Mouse (Mus musculus) kidney, embryonic 16.5 days (tissue): ENCODE results near the gene Zbtb24. TPM values are rescaled to one million over a fixed set of nuclear protein-coding genes. Genes with fewer than 3 reads are reported as not detected.

Experiments
- ATAC-seq: fragments of 200-750 bp; cut with Nextera tagmentation; 2 replicates; pipeline ENCODE4 v1.8.0; 2017; ENCODE audit warnings: moderate TSS enrichment; ENCODE audit not compliant: low FRiP score, low TSS enrichment
- H3K27ac ChIP-seq: fragments of 300-500 bp; sonication (generic); 2 replicates; pipeline ENCODE4 v1.5.1; 2014; ENCODE audit warnings: low read length
- H3K27me3 ChIP-seq: fragments of 300-500 bp; sonication (generic); 2 replicates; pipeline ENCODE4 v1.6.1; 2014; ENCODE audit warnings: low read length, control low read depth, mixed read lengths; ENCODE audit not compliant: insufficient read depth
- H3K36me3 ChIP-seq: fragments of 300-500 bp; sonication (generic); 2 replicates; pipeline ENCODE4 v1.6.1; 2014; ENCODE audit warnings: low read length, control low read depth, mixed read lengths; ENCODE audit not compliant: insufficient read depth
- H3K4me1 ChIP-seq: fragments of 300-500 bp; sonication (generic); 2 replicates; pipeline ENCODE4 v1.6.1; 2014; ENCODE audit warnings: low read length, control low read depth, mixed read lengths; ENCODE audit not compliant: insufficient read depth
- H3K4me2 ChIP-seq: fragments of 300-500 bp; sonication (generic); replicated peaks from 2 replicates; pipeline ENCODE4 v1.6.1; 2014; ENCODE audit warnings: low read depth, low read length
- H3K4me3 ChIP-seq: fragments of 300-500 bp; sonication (generic); 2 replicates; pipeline ENCODE4 v1.5.1; 2014; ENCODE audit warnings: mild to moderate bottlenecking, low read length
- H3K9ac ChIP-seq: fragments of 300-500 bp; sonication (generic); replicated peaks from 2 replicates; pipeline ENCODE4 v1.6.1; 2014; ENCODE audit warnings: low read length
- H3K9me3 ChIP-seq: fragments of 300-500 bp; sonication (generic); 2 replicates; pipeline ENCODE4 v1.6.1; 2016; ENCODE audit warnings: low read length, control low read depth
- WGBS: fragments of 180-500 bp; shearing (Covaris S2); extraction: QIAGEN DNeasy Blood & Tissue Kit; methylation state at CpG from one replicate; pipeline ENCODE4 v1.1.7; 2014; 5-methylcytosine and 5-hydroxymethylcytosine counted together
- polyA plus RNA-seq: library from polyadenylated mRNA; unstranded; fragments of >200 nt; fragmentation: Nextera tagmentation; extraction: Ambion mirVana; gene quantifications from 2 replicates; pipeline ENCODE4 v1.2.1, GENCODE M21; 2015

Zbtb24 gene
- polyA plus RNA-seq, 1 experiment from 2014 or later: 19.7 TPM

- H3K9me3 ChIP-seq: no peaks in the 10 kb centered on the region
- H3K27me3 ChIP-seq: no peaks in the 10 kb centered on the region
- 0% methylated on average over 9 of the region's 9 CpGs for WGBS
- ATAC-seq: peak; percentile 10; the same call in 1 of the 2 replicates
- H3K4me1 ChIP-seq: peaks cover 27% of the 10 kb centered on the region
- peaks cover 8% of the 10 kb centered on the region; the same call in 1 of the 2 replicates for H3K36me3 ChIP-seq
- H3K27ac ChIP-seq: peak overlapping the region; percentile 86
- H3K9ac ChIP-seq: peak overlapping the region; percentile 77
- H3K4me3 ChIP-seq: peak overlapping the region; percentile 75
- peak overlapping the region; percentile 98 for H3K4me2 ChIP-seq
Observed at GRCm38 (mm10) chr10:41477018-41477277, 26.8 kb downstream of the Zbtb24 start.

- Histone ChIP-seq H3K4me1 (peaks cover 27% of the 10 kb centered on the region), H3K4me3 (peak overlapping the region; percentile 75), H3K27ac (peak overlapping the region; percentile 86), H3K4me2 (peak overlapping the region; percentile 98), H3K27me3 (no peaks in the 10 kb centered on the region), H3K9me3 (no peaks in the 10 kb centered on the region), H3K36me3 (peaks cover 14% of the 10 kb centered on the region; the same call in 1 of the 2 replicates), H3K9ac (peak overlapping the region; percentile 77)
- ATAC-seq: peak; percentile 78
- WGBS: 6% methylated on average over 20 of the region's 20 CpGs
Observed at GRCm38 (mm10) chr10:41477278-41478181, 27.3 kb downstream of the Zbtb24 start.

GRCm38 (mm10) chr10:41479961-41480360 is 29.8 kb downstream of the Zbtb24 start:
- no peaks in the 10 kb centered on the region for H3K27me3 ChIP-seq
- H3K36me3 ChIP-seq: peaks cover 36% of the 10 kb centered on the region
- 89% methylated on average over 3 of the region's 3 CpGs for WGBS
- H3K4me1 ChIP-seq: peaks cover 27% of the 10 kb centered on the region
- H3K9ac ChIP-seq: no peak overlapping the region
- H3K4me2 ChIP-seq: no peak overlapping the region
- H3K4me3 ChIP-seq: no peak overlapping the region
- H3K27ac ChIP-seq: no peak overlapping the region
- no peak for ATAC-seq
- no peaks in the 10 kb centered on the region for H3K9me3 ChIP-seq

- Histone ChIP-seq H3K9me3 (no peaks in the 10 kb centered on the region), H3K27ac (no peak overlapping the region), H3K36me3 (peaks cover 49% of the 10 kb centered on the region), H3K27me3 (no peaks in the 10 kb centered on the region), H3K4me2 (no peak overlapping the region), H3K9ac (no peak overlapping the region), H3K4me1 (peaks cover 16% of the 10 kb centered on the region), H3K4me3 (no peak overlapping the region)
- WGBS: 72% methylated on average over 33 of the region's 33 CpGs
- ATAC-seq: no peak
Observed at GRCm38 (mm10) chr10:41480938-41481880, 31.0 kb downstream of the Zbtb24 start.

- no peak overlapping the region for H3K4me3 ChIP-seq
- no peak overlapping the region for H3K9ac ChIP-seq
- peaks cover 5% of the 10 kb centered on the region for H3K4me1 ChIP-seq
- 85% methylated on average over 7 of the region's 7 CpGs for WGBS
- no peak overlapping the region for H3K27ac ChIP-seq
- no peaks in the 10 kb centered on the region for H3K9me3 ChIP-seq
- no peak overlapping the region for H3K4me2 ChIP-seq
- no peak for ATAC-seq
- peaks cover 57% of the 10 kb centered on the region for H3K36me3 ChIP-seq
- no peaks in the 10 kb centered on the region for H3K27me3 ChIP-seq
Observed at GRCm38 (mm10) chr10:41482446-41482845, 32.3 kb downstream of the Zbtb24 start.

GRCm38 (mm10) chr10:41485778-41486177 is 35.6 kb downstream of the Zbtb24 start:
- Histone ChIP-seq H3K4me2 (no peak overlapping the region), H3K36me3 (peaks cover 63% of the 10 kb centered on the region), H3K27ac (no peak overlapping the region), H3K4me3 (no peak overlapping the region), H3K9ac (no peak overlapping the region), H3K4me1 (peaks cover 15% of the 10 kb centered on the region), H3K27me3 (no peaks in the 10 kb centered on the region), H3K9me3 (no peaks in the 10 kb centered on the region)
- ATAC-seq: no peak
- 74% methylated on average over 16 of the region's 16 CpGs for WGBS

GRCm38 (mm10) chr10:41486506-41487170 is 36.5 kb downstream of the Zbtb24 start:
- H3K4me1 ChIP-seq: peaks cover 15% of the 10 kb centered on the region

GRCm38 (mm10) chr10:41488877-41489276 is 38.7 kb downstream of the Zbtb24 start:
- H3K4me2 ChIP-seq: peak overlapping the region; percentile 97
- ATAC-seq: no peak
- no peaks in the 10 kb centered on the region for H3K27me3 ChIP-seq
- WGBS: 30% methylated on average over 7 of the region's 7 CpGs
- H3K4me3 ChIP-seq: peak overlapping the region; percentile 56
- H3K27ac ChIP-seq: no peak overlapping the region
- peaks cover 15% of the 10 kb centered on the region for H3K4me1 ChIP-seq
- H3K36me3 ChIP-seq: peaks cover 36% of the 10 kb centered on the region
- H3K9me3 ChIP-seq: no peaks in the 10 kb centered on the region
- peak overlapping the region; percentile 69 for H3K9ac ChIP-seq

More at GRCm38 (mm10) chr10:41486506-41487170, 36.5 kb downstream of the Zbtb24 start:
- ATAC-seq: no peak
- Histone ChIP-seq H3K27me3 (no peaks in the 10 kb centered on the region), H3K4me3 (no peak overlapping the region), H3K36me3 (peaks cover 58% of the 10 kb centered on the region), H3K4me2 (no peak overlapping the region), H3K27ac (no peak overlapping the region), H3K9me3 (no peaks in the 10 kb centered on the region), H3K9ac (no peak overlapping the region)
- WGBS: 86% methylated on average over 14 of the region's 14 CpGs

GRCm38 (mm10) chr10:41489294-41489693 is 39.1 kb downstream of the Zbtb24 start:
- peak overlapping the region; percentile 69 for H3K9ac ChIP-seq
- peaks cover 32% of the 10 kb centered on the region for H3K36me3 ChIP-seq
- H3K4me2 ChIP-seq: peak overlapping the region; percentile 97
- H3K27me3 ChIP-seq: no peaks in the 10 kb centered on the region
- H3K4me3 ChIP-seq: peak overlapping the region; percentile 56
- WGBS: 18% methylated on average over 8 of the region's 8 CpGs
- peak; percentile 17; the same call in 1 of the 2 replicates for ATAC-seq
- H3K27ac ChIP-seq: peak overlapping the region; percentile 75
- no peaks in the 10 kb centered on the region for H3K9me3 ChIP-seq
- H3K4me1 ChIP-seq: peaks cover 15% of the 10 kb centered on the region
